Mouse (Mus musculus) megakaryocyte, embryonic 14.5 days (primary cell): ENCODE results near the gene Sap30. TPM values are rescaled to one million over a fixed set of nuclear protein-coding genes. Genes with fewer than 3 reads are reported as not detected.

Experiments used
- H3K27me3 ChIP-seq: replicated peaks from 2 replicates; pipeline ENCODE3; 2012; ENCODE audit warnings: inconsistent platforms
- H3K36me3 ChIP-seq: replicated peaks from 2 replicates; pipeline ENCODE3; 2012; ENCODE audit warnings: low read length, inconsistent platforms, mixed read lengths
- H3K4me1 ChIP-seq: 2 replicates; pipeline ENCODE4 v1.6.1; 2012; ENCODE audit warnings: inconsistent platforms
- H3K4me3 ChIP-seq: replicated peaks from 2 replicates; pipeline ENCODE3; 2012; ENCODE audit warnings: moderate library complexity, mild to moderate bottlenecking, inconsistent platforms
- H3K9me3 ChIP-seq: 2 replicates; pipeline ENCODE4 v1.6.1; 2012; ENCODE audit warnings: inconsistent platforms
- FLI1 ChIP-seq: IDR thresholded peaks from 2 replicates; pipeline ENCODE4 v1.6.1; 2012; ENCODE audit warnings: low read length, inconsistent platforms, mixed read lengths
- GATA1 ChIP-seq: IDR thresholded peaks from 3 replicates; pipeline ENCODE4 v1.6.1; 2012; ENCODE audit warnings: mixed read lengths, low read length, inconsistent platforms, borderline replicate concordance
- polyA plus RNA-seq: library from polyadenylated mRNA; stranded (reverse); fragments of >175 nt; gene quantifications from 2 replicates; pipeline ENCODE4 v1.2.3, GENCODE M21; 2012; ENCODE audit warnings: low replicate concordance; ENCODE audit not compliant: insufficient read depth

Sap30 gene
- polyA plus RNA-seq, 1 experiment, result 44.3 TPM

- no peaks in the 10 kb centered on the region for H3K27me3 ChIP-seq
- peaks cover 29% of the 10 kb centered on the region for H3K4me1 ChIP-seq
- no peak overlapping the region for H3K4me3 ChIP-seq
- peaks cover 30% of the 10 kb centered on the region for H3K36me3 ChIP-seq
- TF ChIP-seq FLI1, result no peak
- no peak for TF ChIP-seq GATA1
- H3K9me3 ChIP-seq, result no peaks in the 10 kb centered on the region
Observed at GRCm38 (mm10) chr8:57489896-57490295, 2.2 kb upstream of the Sap30 start.

GRCm38 (mm10) chr8:57489366-57489765 lies 1.7 kb upstream of the Sap30 start:
- peaks cover 32% of the 10 kb centered on the region for H3K36me3 ChIP-seq
- H3K4me1 ChIP-seq, result peaks cover 29% of the 10 kb centered on the region
- peak overlapping the region; percentile 33 for H3K4me3 ChIP-seq
- no peaks in the 10 kb centered on the region for H3K9me3 ChIP-seq
- no peak for TF ChIP-seq FLI1
- TF ChIP-seq GATA1, result no peak
- H3K27me3 ChIP-seq, result no peaks in the 10 kb centered on the region

- Histone ChIP-seq H3K4me1 (peaks cover 26% of the 10 kb centered on the region), H3K4me3 (peak overlapping the region; percentile 100), H3K36me3 (peaks cover 29% of the 10 kb centered on the region), H3K9me3 (no peaks in the 10 kb centered on the region), H3K27me3 (no peaks in the 10 kb centered on the region)
- TF ChIP-seq GATA1 (no peak), FLI1 (no peak)
Observed at GRCm38 (mm10) chr8:57488312-57488765, 679 bp upstream of the Sap30 start.

DNA sequence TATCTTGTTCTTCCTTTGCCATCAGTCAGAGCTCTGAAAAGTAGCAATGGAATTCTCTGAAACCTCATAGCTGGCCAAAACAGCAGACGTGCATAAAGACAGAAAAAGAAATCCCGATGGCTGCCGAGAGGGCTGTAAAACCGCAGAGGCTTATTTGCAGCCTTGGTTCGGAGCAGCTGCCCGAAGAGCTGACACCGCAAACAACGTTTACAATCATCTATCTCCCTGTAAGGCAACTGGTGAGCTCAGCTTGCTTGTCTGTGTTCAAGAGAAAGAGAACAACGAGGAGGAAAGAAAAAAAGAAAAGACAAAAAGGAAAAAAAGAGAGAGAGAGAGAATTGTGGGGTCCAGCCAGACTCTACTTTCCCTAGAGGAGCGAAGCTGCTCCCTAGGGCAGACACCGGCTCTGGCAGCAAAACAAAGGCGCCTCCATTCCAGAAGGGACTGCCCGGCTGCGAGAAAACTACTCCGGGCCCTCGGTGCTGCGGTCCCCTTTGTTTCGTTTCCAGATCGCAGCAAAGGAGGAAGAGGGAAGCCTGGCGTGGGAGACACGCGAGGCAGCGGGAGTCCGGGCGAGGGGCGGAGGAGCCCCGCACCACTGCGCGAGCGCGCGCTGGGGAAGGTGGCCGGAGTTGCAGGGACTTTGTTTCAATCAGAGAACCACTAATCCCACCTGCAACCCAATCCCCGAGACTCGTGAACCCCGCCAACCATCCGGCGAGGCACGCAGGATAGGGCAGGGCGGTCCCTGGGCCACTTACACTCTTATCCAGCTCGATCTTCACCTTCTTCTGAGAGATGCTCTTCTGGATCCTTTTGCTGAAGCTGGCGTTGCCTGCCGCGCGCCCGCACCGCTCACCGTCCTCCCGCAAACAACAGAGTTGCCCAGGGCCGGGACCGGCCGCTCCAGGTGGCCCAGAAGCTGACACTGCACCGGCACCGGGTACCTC lies 894 bp downstream of the Sap30 start:
- Histone ChIP-seq H3K4me3 (peak overlapping the region; percentile 100), H3K9me3 (no peaks in the 10 kb centered on the region), H3K36me3 (peaks cover 34% of the 10 kb centered on the region), H3K27me3 (no peaks in the 10 kb centered on the region), H3K4me1 (peaks cover 19% of the 10 kb centered on the region)
- no peak for TF ChIP-seq FLI1
- TF ChIP-seq GATA1, result no peak

DNA sequence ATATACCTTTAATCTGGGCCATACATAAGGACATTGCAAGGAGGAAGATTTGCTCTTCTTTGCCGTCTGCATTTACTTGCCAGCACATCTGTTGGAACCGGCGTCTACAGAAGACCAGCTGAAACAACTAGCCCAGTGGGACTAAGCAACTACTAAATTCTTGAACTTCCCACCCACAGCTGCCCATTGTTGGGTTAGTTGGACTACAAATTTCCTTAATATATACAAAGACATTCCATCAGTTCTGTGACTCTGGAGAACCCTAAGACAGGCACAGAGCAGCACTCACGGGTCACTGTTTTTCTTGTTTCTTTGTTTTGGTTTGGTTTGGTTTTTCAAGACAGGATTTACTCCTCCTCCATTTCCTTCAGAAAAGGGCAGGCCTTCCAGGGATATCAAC lies 7.1 kb downstream of the Sap30 start:
- Histone ChIP-seq H3K9me3 (no peaks in the 10 kb centered on the region), H3K36me3 (peaks cover 39% of the 10 kb centered on the region), H3K4me3 (no peak overlapping the region), H3K27me3 (no peaks in the 10 kb centered on the region), H3K4me1 (peaks cover 46% of the 10 kb centered on the region)
- TF ChIP-seq FLI1, result no peak
- TF ChIP-seq GATA1, result no peak

GRCm38 (mm10) chr8:57479700-57480099 lies 8.0 kb downstream of the Sap30 start:
- H3K36me3 ChIP-seq, result peaks cover 32% of the 10 kb centered on the region
- H3K27me3 ChIP-seq, result no peaks in the 10 kb centered on the region
- H3K9me3 ChIP-seq, result no peaks in the 10 kb centered on the region
- TF ChIP-seq FLI1, result no peak
- TF ChIP-seq GATA1, result no peak
- peaks cover 42% of the 10 kb centered on the region for H3K4me1 ChIP-seq
- H3K4me3 ChIP-seq, result no peak overlapping the region

- H3K4me3 ChIP-seq, result no peak overlapping the region
- no peak for TF ChIP-seq FLI1
- no peak for TF ChIP-seq GATA1
- peaks cover 24% of the 10 kb centered on the region for H3K36me3 ChIP-seq
- peaks cover 42% of the 10 kb centered on the region for H3K4me1 ChIP-seq
- H3K9me3 ChIP-seq, result no peaks in the 10 kb centered on the region
- H3K27me3 ChIP-seq, result no peaks in the 10 kb centered on the region
Observed at GRCm38 (mm10) chr8:57478406-57478805, 9.3 kb downstream of the Sap30 start.

- Histone ChIP-seq H3K4me1 (peaks cover 22% of the 10 kb centered on the region), H3K36me3 (no peaks in the 10 kb centered on the region), H3K27me3 (no peaks in the 10 kb centered on the region), H3K4me3 (no peak overlapping the region), H3K9me3 (no peaks in the 10 kb centered on the region)
- TF ChIP-seq GATA1, result no peak
- no peak for TF ChIP-seq FLI1
Observed at GRCm38 (mm10) chr8:57473751-57474150, 13.9 kb downstream of the Sap30 start.

GRCm38 (mm10) chr8:57470863-57471262 lies 16.8 kb downstream of the Sap30 start:
- Histone ChIP-seq H3K27me3 (no peaks in the 10 kb centered on the region), H3K4me1 (no peaks in the 10 kb centered on the region), H3K4me3 (no peak overlapping the region), H3K9me3 (no peaks in the 10 kb centered on the region), H3K36me3 (no peaks in the 10 kb centered on the region)
- TF ChIP-seq FLI1, result no peak
- TF ChIP-seq GATA1, result no peak

GRCm38 (mm10) chr8:57468624-57469023 lies 19.0 kb downstream of the Sap30 start:
- peaks cover 5% of the 10 kb centered on the region for H3K4me1 ChIP-seq
- H3K9me3 ChIP-seq, result no peaks in the 10 kb centered on the region
- no peaks in the 10 kb centered on the region for H3K27me3 ChIP-seq
- TF ChIP-seq GATA1 (no peak), FLI1 (no peak)
- H3K36me3 ChIP-seq, result no peaks in the 10 kb centered on the region
- no peak overlapping the region for H3K4me3 ChIP-seq
